In the genomic region with DNA sequence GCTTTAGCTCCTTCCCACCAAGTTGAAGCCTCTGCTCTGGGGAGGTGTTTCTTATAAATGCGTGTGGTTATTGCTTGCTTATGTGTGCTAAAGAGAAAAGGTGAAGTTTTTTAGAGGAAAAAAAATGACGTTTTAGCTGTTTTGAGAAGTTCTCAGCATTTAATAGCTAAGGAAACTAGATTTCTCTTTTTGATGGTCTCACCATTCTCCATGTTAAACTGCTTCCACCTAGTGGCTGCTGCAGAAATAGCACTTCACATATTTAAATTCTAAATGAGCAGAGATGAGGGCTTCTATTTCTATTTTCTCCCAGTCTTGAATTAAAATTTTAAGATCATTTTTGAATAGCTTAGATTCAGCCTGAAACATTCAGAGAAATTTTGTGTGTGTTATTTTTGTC, we compare ENCODE assay signal across 9 mouse cellular contexts. TPM values are rescaled to one million over a fixed set of nuclear protein-coding genes. Genes with fewer than 3 reads are reported as not detected.
DNase-seq lines count a peak whose midpoint lies in the region; ATAC-seq and TF ChIP-seq lines count a peak whose summit lies in the region.
"Had no signal": no experiment of that assay in that cellular context is flagged by ENCODE, and none has a peak within 500 bp of the region (broad histone marks: within the 10 kb centered on the region; RNA-seq: fewer than 3 reads in every experiment).

No protein-coding gene starts in this region.

- no peaks in the 10 kb centered on the region for H3K27me3 ChIP-seq in heart, postnatal 0 days (ENCODE audit: control insufficient read depth, insufficient read depth, low read length)
- H3K27me3 ChIP-seq in heart, embryonic 10.5 days (ENCODE audit: insufficient read depth, poor library complexity, severe bottlenecking): no peaks in the 10 kb centered on the region
- no peaks in the 10 kb centered on the region for H3K27me3 ChIP-seq in intestine, embryonic 15.5 days (replicated peaks)
- H3K27me3 ChIP-seq: hindbrain, embryonic 15.5 days had no signal

- peak; percentile 47 for DNase-seq in heart, postnatal 0 days (ENCODE audit: low spot score)
- no peak for DNase-seq in heart, embryonic 10.5 days (ENCODE audit: low spot score)
- peak; percentile 28 for DNase-seq in right cerebral cortex, adult 2 months (ENCODE audit: low spot score in 2 of 2)
- no peak for DNase-seq in right cerebral cortex, postnatal 36 days (ENCODE audit: low spot score in 2 of 2)
- peak; percentile 52 for DNase-seq in embryo, embryonic 10 days (ENCODE audit: low spot score)
- peak; percentile 57 for DNase-seq in lung, postnatal 36 days
- no peak for DNase-seq in spleen, postnatal 4 days (ENCODE audit: low spot score in 2 of 2)

- no peak for TF ChIP-seq EP300 in heart, postnatal 0 days (IDR thresholded peaks at IDR 0.05; ENCODE audit: low read depth)

- no peak overlapping the region for H3K4me2 ChIP-seq in heart, postnatal 0 days (ENCODE audit: low read depth, low read length)
- no peak overlapping the region for H3K4me2 ChIP-seq in intestine, embryonic 15.5 days (replicated peaks)
- H3K4me2 ChIP-seq: hindbrain, embryonic 15.5 days had no signal

- H3K9me3 ChIP-seq in heart, postnatal 0 days (replicated peaks; ENCODE audit: control insufficient read depth, low read length): no peaks in the 10 kb centered on the region
- H3K9me3 ChIP-seq in heart, embryonic 10.5 days: no peaks in the 10 kb centered on the region
- no peaks in the 10 kb centered on the region for H3K9me3 ChIP-seq in intestine, embryonic 15.5 days
- H3K9me3 ChIP-seq: hindbrain, embryonic 15.5 days had no signal

- peak; percentile 66 for TF ChIP-seq CTCF in heart, postnatal 0 days (IDR thresholded peaks at IDR 0.05; ENCODE audit: low read depth)

- no peak for ATAC-seq in heart, postnatal 0 days (ENCODE audit: insufficient read depth, low read depth)
- no peak for ATAC-seq in intestine, embryonic 15.5 days

- 20% methylated on average over 2 of the region's 2 CpGs for whole genome bisulfite sequencing in heart, postnatal 0 days
- WGBS in heart, embryonic 10.5 days: 34% methylated on average over 2 of the region's 2 CpGs
- 23% methylated on average over 2 of the region's 2 CpGs for WGBS in intestine, embryonic 15.5 days

- peaks cover 76% of the 10 kb centered on the region for H3K36me3 ChIP-seq in heart, postnatal 0 days (replicated peaks; ENCODE audit: control insufficient read depth, insufficient read depth, low read length)
- peaks cover 82% of the 10 kb centered on the region for H3K36me3 ChIP-seq in heart, embryonic 10.5 days
- peaks cover 18% of the 10 kb centered on the region for H3K36me3 ChIP-seq in intestine, embryonic 15.5 days

- no peak overlapping the region for H3K4me3 ChIP-seq in heart, postnatal 0 days (ENCODE audit: low read depth, low read length)
- H3K4me3 ChIP-seq in heart, embryonic 10.5 days: no peak overlapping the region
- no peak overlapping the region for H3K4me3 ChIP-seq in intestine, embryonic 15.5 days (replicated peaks)
- H3K4me3 ChIP-seq: hindbrain, embryonic 15.5 days had no signal

- H3K9ac ChIP-seq in heart, postnatal 0 days (replicated peaks; ENCODE audit: low read depth, low read length): no peak overlapping the region
- H3K9ac ChIP-seq in intestine, embryonic 15.5 days: no peak overlapping the region
- H3K9ac ChIP-seq: hindbrain, embryonic 15.5 days had no signal

- H3K27ac ChIP-seq in heart, postnatal 0 days (ENCODE audit: low read depth): no peak overlapping the region
- no peak overlapping the region for H3K27ac ChIP-seq in heart, embryonic 10.5 days
- no peak overlapping the region for H3K27ac ChIP-seq in intestine, embryonic 15.5 days
- H3K27ac ChIP-seq: hindbrain, embryonic 15.5 days had no signal

- H3K4me1 ChIP-seq in heart, postnatal 0 days (ENCODE audit: control insufficient read depth, insufficient read depth): no peaks in the 10 kb centered on the region
- H3K4me1 ChIP-seq in heart, embryonic 10.5 days: no peaks in the 10 kb centered on the region
- H3K4me1 ChIP-seq in intestine, embryonic 15.5 days (replicated peaks): no peaks in the 10 kb centered on the region
- H3K4me1 ChIP-seq: hindbrain, embryonic 15.5 days had no signal

RNA-seq across cellular contexts. Expression of a gene that starts 41.2 kb away (rescaled TPM):
- total RNA-seq in heart, postnatal 0 days (2014; rRNA removed; ENCODE audit: low replicate concordance): 39.8 and 45.6 TPM in 2 replicates
- polyA plus RNA-seq in heart, postnatal 0 days (2015; fragmentation: Nextera tagmentation; extraction: Ambion mirVana): 73.0 and 75.8 TPM in 2 replicates
- 135 and 151 TPM in 2 replicates for polyA plus RNA-seq in heart, embryonic 10.5 days (2016; fragmentation: Nextera tagmentation; extraction: Ambion mirVana)
- 161 and 164 TPM in 2 replicates for polyA plus RNA-seq in intestine, embryonic 15.5 days (2015; fragmentation: Nextera tagmentation; extraction: Ambion mirVana)

RNA-seq across cellular contexts. Expression of a gene that starts 50.6 kb away (rescaled TPM):
- total RNA-seq in heart, postnatal 0 days (2014; rRNA removed; ENCODE audit: low replicate concordance): not detected in 2 replicates
- polyA plus RNA-seq in heart, postnatal 0 days (2015; fragmentation: Nextera tagmentation; extraction: Ambion mirVana): 0.01 TPM in 1 of 2 replicates, not detected in the other
- 3.5 and 3.9 TPM in 2 replicates for polyA plus RNA-seq in heart, embryonic 10.5 days (2016; fragmentation: Nextera tagmentation; extraction: Ambion mirVana)
- 2.3 TPM in 2 replicates for polyA plus RNA-seq in intestine, embryonic 15.5 days (2015; fragmentation: Nextera tagmentation; extraction: Ambion mirVana)

Comparison
In these comparisons a context has a peak if more than half of its experiments do, and no peak if none do; other contexts are left out.
1. DNase-seq: peak in heart, postnatal 0 days (single experiment), right cerebral cortex, adult 2 months (2 of 2), embryo, embryonic 10 days (single experiment) and lung, postnatal 36 days (single experiment); none in heart, embryonic 10.5 days (single experiment), right cerebral cortex, postnatal 36 days (0 of 2) and spleen, postnatal 4 days (0 of 2).